9 mouse cellular contexts compared by ENCODE assay signal in the genomic region with DNA sequence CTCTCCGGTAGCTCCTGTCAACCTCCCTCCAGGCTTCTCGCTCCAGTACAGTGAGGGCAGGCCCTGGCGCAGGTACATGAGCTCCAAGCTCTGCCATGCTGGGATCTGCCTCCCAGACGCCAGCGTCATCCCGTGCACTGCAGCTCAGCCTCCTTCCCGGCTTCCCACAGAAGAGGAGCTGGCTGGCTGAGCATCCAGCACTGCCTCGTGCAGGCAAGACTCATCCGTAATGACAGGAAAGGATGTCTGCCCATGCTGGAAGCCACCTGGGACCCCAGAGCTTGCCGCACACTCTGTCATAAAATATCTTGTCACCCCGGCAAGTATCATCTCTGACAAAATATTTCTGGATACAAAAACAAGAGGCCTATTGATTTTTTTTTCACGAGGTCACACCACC. TPM values are rescaled to one million over a fixed set of nuclear protein-coding genes. Genes with fewer than 3 reads are reported as not detected.
DNase-seq lines count a peak whose midpoint lies in the region; ATAC-seq and TF ChIP-seq lines count a peak whose summit lies in the region.
"Had no signal": no experiment of that assay in that cellular context is flagged by ENCODE, and none has a peak within 500 bp of the region (broad histone marks: within the 10 kb centered on the region; RNA-seq: fewer than 3 reads in every experiment).

TSS of gene Gm11733 (plus strand) at position 171 of the 400 bp plus-strand sequence.

- TF ChIP-seq POLR2A in cerebellum, adult 2 months (IDR thresholded peaks at IDR 0.05; ENCODE audit: borderline replicate concordance, insufficient read depth, low read length) = no peak
- no peak for TF ChIP-seq POLR2A in olfactory bulb, adult 2 months (IDR thresholded peaks at IDR 0.05; ENCODE audit: insufficient read depth, low read depth, low read length)

- no peaks in the 10 kb centered on the region for H3K36me3 ChIP-seq in heart, postnatal 0 days (replicated peaks; ENCODE audit: control insufficient read depth, insufficient read depth, low read length)

- TF ChIP-seq CTCF in heart, postnatal 0 days (IDR thresholded peaks at IDR 0.05; ENCODE audit: low read depth) = no peak
- TF ChIP-seq CTCF in cerebellum, adult 2 months (IDR thresholded peaks at IDR 0.05; ENCODE audit: borderline replicate concordance, insufficient read depth, low read depth, low read length) = no peak
- no peak for TF ChIP-seq CTCF in olfactory bulb, adult 2 months (IDR thresholded peaks at IDR 0.05; ENCODE audit: insufficient read depth, low read depth, low read length)

- peak within 1 kb of the TSS; percentile 63 for H3K4me2 ChIP-seq in heart, postnatal 0 days (ENCODE audit: low read depth, low read length)

- TF ChIP-seq EP300 in heart, postnatal 0 days (IDR thresholded peaks at IDR 0.05; ENCODE audit: low read depth) = no peak

- peak within 1 kb of the TSS; percentile 11; the same call in 1 of the 2 replicates for H3K27ac ChIP-seq in heart, postnatal 0 days (ENCODE audit: low read depth)
- H3K27ac ChIP-seq in cerebellum, adult 2 months (ENCODE audit: insufficient read depth, low read length) = peak within 1 kb of the TSS; percentile 54
- peak within 1 kb of the TSS; percentile 87 for H3K27ac ChIP-seq in olfactory bulb, adult 2 months (ENCODE audit: insufficient read depth, low read depth, low read length)
- H3K27ac ChIP-seq: macrophage had no signal

- DNase-seq in heart, postnatal 0 days (ENCODE audit: low spot score) = no peak
- no peak for DNase-seq in heart, adult 9 months (ENCODE audit: low spot score in 2 of 2)
- peak; percentile 80 to 85 for DNase-seq in cerebellum, adult 2 months
- DNase-seq in frontal cortex, postnatal 25 days (ENCODE audit: low spot score in 2 of 2) = peak; percentile 42 to 46
- peak; percentile 73 to 87 for DNase-seq in left cerebral cortex, postnatal 25 days (ENCODE audit: low spot score in 2 of 2)
- no peak for DNase-seq in thymus, postnatal 25 days
- DNase-seq in spleen, postnatal 4 days (ENCODE audit: low spot score in 2 of 2) = no peak

- no peaks in the 10 kb centered on the region; the same call in 1 of the 2 replicates for H3K9me3 ChIP-seq in heart, postnatal 0 days (replicated peaks; ENCODE audit: control insufficient read depth, low read length)

- H3K4me1 ChIP-seq in heart, postnatal 0 days (ENCODE audit: control insufficient read depth, insufficient read depth) = peaks cover 20% of the 10 kb centered on the region
- peaks cover 30% of the 10 kb centered on the region for H3K4me1 ChIP-seq in cerebellum, adult 2 months (ENCODE audit: control insufficient read depth, insufficient read depth, low read length)
- H3K4me1 ChIP-seq in olfactory bulb, adult 2 months (ENCODE audit: control insufficient read depth, insufficient read depth, low read length) = peaks cover 46% of the 10 kb centered on the region

- intact Hi-C loops in left cerebral cortex, postnatal 25 days (cut with DNase I) = loop anchor here (5.0 kb wide), 1 partner anchor 92 kb away; no protein-coding TSS in a partner anchor

- no peak for ATAC-seq in heart, postnatal 0 days (ENCODE audit: insufficient read depth, low read depth)

- H3K9ac ChIP-seq in heart, postnatal 0 days (replicated peaks; ENCODE audit: low read depth, low read length) = no peak within 1 kb of the TSS

- 53% methylated on average over 12 of the region's 12 CpGs for WGBS in heart, postnatal 0 days
- WGBS in cerebellum, adult 2 months = 34% methylated on average over 12 of the region's 12 CpGs
- WGBS in olfactory bulb, adult 2 months = 20% methylated on average over 12 of the region's 12 CpGs

- no peaks in the 10 kb centered on the region for H3K27me3 ChIP-seq in heart, postnatal 0 days (ENCODE audit: control insufficient read depth, insufficient read depth, low read length)
- no peaks in the 10 kb centered on the region for H3K27me3 ChIP-seq in cerebellum, adult 2 months (ENCODE audit: control insufficient read depth, insufficient read depth, low read length)

- H3K4me3 ChIP-seq in heart, postnatal 0 days (ENCODE audit: low read depth, low read length) = no peak within 1 kb of the TSS
- H3K4me3 ChIP-seq in cerebellum, adult 2 months (replicated peaks; ENCODE audit: insufficient read depth, low read depth, low read length) = peak within 1 kb of the TSS; percentile 18
- no peak within 1 kb of the TSS for H3K4me3 ChIP-seq in olfactory bulb, adult 2 months (ENCODE audit: insufficient read depth, low read depth, low read length)

RNA-seq across cellular contexts. Expression of gene Gm11733, which starts in this region (rescaled TPM):
- total RNA-seq in heart, postnatal 0 days (2014; rRNA removed; ENCODE audit: low replicate concordance) = 0.08 TPM in 1 of 2 replicates, not detected in the other
- polyA plus RNA-seq in heart, postnatal 0 days (2015; fragmentation: Nextera tagmentation; extraction: Ambion mirVana) = not detected in 2 replicates
- polyA plus RNA-seq in cerebellum, adult 2 months (2012; rRNA removed) = 0.06 and 0.13 TPM in 2 replicates
- total RNA-seq in left cerebral cortex, postnatal 25 days (2021) = not detected
- not detected in 2 replicates for polyA plus RNA-seq in olfactory bulb, adult 2 months (2012; ENCODE audit: insufficient read depth, insufficient read length, low replicate concordance, missing spikeins)
- polyA plus RNA-seq: macrophage had no signal

Comparison
In these comparisons a context has a peak if more than half of its experiments do, and no peak if none do; other contexts are left out.
1. Peak in DNase-seq, H3K4me3 ChIP-seq and H3K27ac ChIP-seq in cerebellum, adult 2 months; RNA of the gene not detected or under 1 TPM.
2. Peak in DNase-seq in left cerebral cortex, postnatal 25 days; RNA of the gene not detected or under 1 TPM.
3. DNase-seq: peak in frontal cortex, postnatal 25 days (2 of 2); none in heart, postnatal 0 days (single experiment), heart, adult 9 months (0 of 2), thymus, postnatal 25 days (single experiment) and spleen, postnatal 4 days (0 of 2).
4. H3K27ac ChIP-seq: peak in every context shown above with its lines; median percentile 87 in olfactory bulb, adult 2 months; 54 in cerebellum, adult 2 months; 11 in heart, postnatal 0 days.